ENCODE assay signal across 10 mouse cellular contexts in the genomic region with DNA sequence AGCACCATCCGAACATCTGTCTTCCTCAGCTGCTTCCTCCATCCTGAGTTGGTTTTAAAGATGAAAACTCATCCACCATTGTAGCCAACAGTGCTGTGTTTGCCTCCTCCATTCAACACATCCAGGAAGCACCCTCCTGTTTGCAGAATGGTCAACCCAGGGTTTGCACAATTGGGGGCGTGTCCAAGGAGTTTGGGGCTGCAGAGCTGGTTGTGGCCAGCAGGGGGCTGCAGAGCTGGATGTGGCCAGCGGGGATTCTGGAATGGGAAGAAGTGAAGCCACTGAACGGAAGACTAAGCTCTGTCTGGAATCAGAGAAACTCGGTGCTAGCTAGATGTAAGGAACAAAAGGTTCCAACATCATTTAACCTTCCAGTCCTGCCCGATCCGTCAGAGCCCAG. TPM values are rescaled to one million over a fixed set of nuclear protein-coding genes. Genes with fewer than 3 reads are reported as not detected.
DNase-seq lines count a peak whose midpoint lies in the region; ATAC-seq lines count a peak whose summit lies in the region.
"Had no signal": no experiment of that assay in that cellular context is flagged by ENCODE, and none has a peak within 500 bp of the region (broad histone marks: within the 10 kb centered on the region; RNA-seq: fewer than 3 reads in every experiment).

No protein-coding gene starts in this region.

- H3K4me3 ChIP-seq in forebrain, embryonic 11.5 days (ENCODE audit: low read depth, low read length) = no peak overlapping the region
- no peak overlapping the region for H3K4me3 ChIP-seq in forebrain, embryonic 13.5 days
- no peak overlapping the region for H3K4me3 ChIP-seq in neural tube, embryonic 11.5 days (ENCODE audit: low read depth, low read length)
- H3K4me3 ChIP-seq: hindbrain, embryonic 15.5 days had no signal

- H3K4me1 ChIP-seq in forebrain, embryonic 11.5 days (replicated peaks; ENCODE audit: control insufficient read depth, insufficient read depth, low read length) = no peaks in the 10 kb centered on the region
- H3K4me1 ChIP-seq in forebrain, embryonic 13.5 days = no peaks in the 10 kb centered on the region
- H3K4me1 ChIP-seq in neural tube, embryonic 11.5 days (ENCODE audit: control insufficient read depth, insufficient read depth, low read length) = no peaks in the 10 kb centered on the region
- H3K4me1 ChIP-seq: hindbrain, embryonic 15.5 days had no signal

- DNase-seq in forebrain, embryonic 11.5 days (ENCODE audit: low spot score) = peak; percentile 57
- peak; percentile 70 for DNase-seq in 3T3-L1 (ENCODE audit: low read depth, low spot score)
- DNase-seq in adrenal gland, postnatal 4 days (ENCODE audit: low spot score in 2 of 2) = peak; percentile 15 to 20
- peak; percentile 54 for DNase-seq in gastrocnemius, postnatal 25 days
- DNase-seq in kidney, postnatal 36 days = peak; percentile 64 to 85
- peak; percentile 22 for DNase-seq in neural tube, embryonic 11.5 days (ENCODE audit: low spot score)

- no peaks in the 10 kb centered on the region for H3K27me3 ChIP-seq in forebrain, embryonic 11.5 days (ENCODE audit: control insufficient read depth, insufficient read depth, low read length)
- no peaks in the 10 kb centered on the region for H3K27me3 ChIP-seq in forebrain, embryonic 13.5 days
- no peaks in the 10 kb centered on the region for H3K27me3 ChIP-seq in neural tube, embryonic 11.5 days (ENCODE audit: control insufficient read depth, insufficient read depth, low read length)
- H3K27me3 ChIP-seq: CH12.LX; hindbrain, embryonic 15.5 days had no signal

- no peak overlapping the region for H3K9ac ChIP-seq in forebrain, embryonic 11.5 days (ENCODE audit: low read length)
- no peak overlapping the region for H3K9ac ChIP-seq in forebrain, embryonic 13.5 days
- no peak overlapping the region for H3K9ac ChIP-seq in neural tube, embryonic 11.5 days (ENCODE audit: low read length)
- H3K9ac ChIP-seq: hindbrain, embryonic 15.5 days had no signal

- H3K36me3 ChIP-seq in forebrain, embryonic 11.5 days (ENCODE audit: control insufficient read depth, insufficient read depth, low read length) = no peaks in the 10 kb centered on the region
- H3K36me3 ChIP-seq in forebrain, embryonic 13.5 days (ENCODE audit: poor library complexity, severe bottlenecking) = no peaks in the 10 kb centered on the region
- H3K36me3 ChIP-seq in neural tube, embryonic 11.5 days (ENCODE audit: control insufficient read depth, insufficient read depth, low read length) = no peaks in the 10 kb centered on the region
- H3K36me3 ChIP-seq: hindbrain, embryonic 15.5 days had no signal

- ATAC-seq in forebrain, embryonic 11.5 days (replicated peaks; ENCODE audit: low FRiP score) = peak; percentile 36; the same call in 1 of the 2 replicates
- no peak for ATAC-seq in forebrain, embryonic 13.5 days
- no peak for ATAC-seq in neural tube, embryonic 11.5 days (ENCODE audit: insufficient read depth, low FRiP score, low TSS enrichment)
- ATAC-seq in activated CD4-positive, CD25-positive, alpha-beta regulatory T cell, adult 4 months = no peak

- H3K4me2 ChIP-seq in forebrain, embryonic 11.5 days (ENCODE audit: low read depth, low read length, severe bottlenecking) = no peak overlapping the region
- no peak overlapping the region for H3K4me2 ChIP-seq in forebrain, embryonic 13.5 days
- H3K4me2 ChIP-seq in neural tube, embryonic 11.5 days (ENCODE audit: low read depth) = no peak overlapping the region
- H3K4me2 ChIP-seq: hindbrain, embryonic 15.5 days had no signal

- no peaks in the 10 kb centered on the region for H3K9me3 ChIP-seq in forebrain, embryonic 11.5 days (ENCODE audit: control insufficient read depth, low read length)
- no peaks in the 10 kb centered on the region for H3K9me3 ChIP-seq in forebrain, embryonic 13.5 days (replicated peaks)
- no peaks in the 10 kb centered on the region for H3K9me3 ChIP-seq in neural tube, embryonic 11.5 days (ENCODE audit: control insufficient read depth, low read length)
- H3K9me3 ChIP-seq: hindbrain, embryonic 15.5 days had no signal

- 52% methylated on average over 7 of the region's 7 CpGs for WGBS in forebrain, embryonic 11.5 days
- WGBS in forebrain, embryonic 13.5 days = 53% methylated on average over 7 of the region's 7 CpGs
- WGBS in neural tube, embryonic 11.5 days = 49% methylated on average over 7 of the region's 7 CpGs

- H3K27ac ChIP-seq in forebrain, embryonic 11.5 days (ENCODE audit: low read depth, low read length) = no peak overlapping the region
- no peak overlapping the region for H3K27ac ChIP-seq in forebrain, embryonic 13.5 days
- H3K27ac ChIP-seq in neural tube, embryonic 11.5 days (ENCODE audit: low read depth, low read length) = no peak overlapping the region
- H3K27ac ChIP-seq: hindbrain, embryonic 15.5 days had no signal

RNA-seq across cellular contexts. Expression of a gene that starts 28.9 kb away (rescaled TPM):
- polyA plus RNA-seq in forebrain, embryonic 11.5 days (2014; fragmentation: Nextera tagmentation; extraction: Ambion mirVana) = 26.0 and 27.1 TPM in 2 replicates
- polyA plus RNA-seq in forebrain, embryonic 13.5 days (2015; fragmentation: Nextera tagmentation; extraction: Ambion mirVana) = 27.0 and 27.9 TPM in 2 replicates
- 10 to 100 TPM; 21.6 to 29.8 TPM for total RNA-seq in adrenal gland, postnatal 4 days (2021)
- 10 to 100 TPM in 1 of 2 experiments, 1 to 10 TPM in 1; 9.4 to 10.9 TPM for total RNA-seq in gastrocnemius, postnatal 25 days (2021)
- polyA plus RNA-seq in neural tube, embryonic 11.5 days (2014; fragmentation: Nextera tagmentation; extraction: Ambion mirVana) = 31.3 and 32.6 TPM in 2 replicates
- polyA plus RNA-seq in activated CD4-positive, CD25-positive, alpha-beta regulatory T cell, adult 4 months (2017; shearing (Covaris generic)) = under 1 TPM in 1 of 2 experiments, not detected in 1; 0.11 TPM
- total RNA-seq: CH12.LX had no signal

Comparison
In these comparisons a context has a peak if more than half of its experiments do, and no peak if none do; other contexts are left out.
1. DNase-seq: peak in every context shown above with its lines; median percentile 74 in kidney, postnatal 36 days; 70 in 3T3-L1; 57 in forebrain, embryonic 11.5 days; 54 in gastrocnemius, postnatal 25 days; 22 in neural tube, embryonic 11.5 days; 18 in adrenal gland, postnatal 4 days.
2. RNA of a gene that starts 28.9 kb away (polyA plus RNA-seq): 31.3 to 32.6 TPM in neural tube, embryonic 11.5 days, 27.0 to 27.9 TPM in forebrain, embryonic 13.5 days and 26.0 to 27.1 TPM in forebrain, embryonic 11.5 days; 0.11 TPM in activated CD4-positive, CD25-positive, alpha-beta regulatory T cell, adult 4 months; every median in the first group is over 10 times any median in the second.